Mouse (Mus musculus) liver, adult 2 months (tissue): Measurements from ENCODE around the gene Zcchc13. TPM values are rescaled to one million over a fixed set of nuclear protein-coding genes. Genes with fewer than 3 reads are reported as not detected.

ENCODE experiments used
- DNase-seq: peaks from one replicate; pipeline ENCODE4 v3.0.0-alpha.2; 2011; ENCODE audit warnings: low read depth, low spot score; ENCODE audit errors: extremely low read depth
- H3K27ac ChIP-seq: fragments of 200-500 bp; replicated peaks from 2 replicates; pipeline ENCODE4 v1.5.1; 2012; ENCODE audit warnings: low read depth, mild to moderate bottlenecking, control low read depth, inconsistent platforms, low read length; ENCODE audit not compliant: insufficient read depth
- H3K27me3 ChIP-seq: fragments of 200-500 bp; 2 replicates; pipeline ENCODE4 v1.6.1; 2012; ENCODE audit warnings: mild to moderate bottlenecking, moderate library complexity, low read length, inconsistent platforms; ENCODE audit not compliant: control insufficient read depth, insufficient read depth
- H3K36me3 ChIP-seq: fragments of 200-500 bp; 2 replicates; pipeline ENCODE4 v1.6.1; 2012; ENCODE audit warnings: low read length, inconsistent platforms; ENCODE audit not compliant: control insufficient read depth, insufficient read depth
- H3K4me1 ChIP-seq: fragments of 200-500 bp; 2 replicates; pipeline ENCODE4 v1.6.1; 2011; ENCODE audit warnings: low read length; ENCODE audit not compliant: control insufficient read depth, insufficient read depth
- H3K4me3 ChIP-seq: fragments of 200-500 bp; 2 replicates; pipeline ENCODE4 v1.5.1; 2011; ENCODE audit warnings: low read depth, mild to moderate bottlenecking, control low read depth, low read length, moderate library complexity; ENCODE audit not compliant: insufficient read depth
- H3K79me2 ChIP-seq: fragments of 200-500 bp; 2 replicates; pipeline ENCODE4 v1.6.1; 2012; ENCODE audit warnings: inconsistent platforms, mild to moderate bottlenecking, low read length, moderate library complexity; ENCODE audit not compliant: control insufficient read depth, insufficient read depth
- H3K9ac ChIP-seq: fragments of 200-500 bp; 2 replicates; pipeline ENCODE4 v1.6.1; 2012; ENCODE audit warnings: low read depth, mild to moderate bottlenecking, control low read depth, inconsistent platforms, low read length
- CTCF ChIP-seq: fragments of 200-500 bp; IDR thresholded peaks from 2 replicates; pipeline ENCODE4 v1.5.1; 2011; ENCODE audit warnings: low read depth, low read length, control low read depth
- POLR2A ChIP-seq: fragments of 200-500 bp; IDR thresholded peaks from 2 replicates; pipeline ENCODE4 v1.6.1; 2011; ENCODE audit warnings: low read length, control low read depth; ENCODE audit not compliant: insufficient read depth; ENCODE audit errors: extremely low read depth
- WGBS: fragments of 180-500 bp; shearing (Covaris S2); methylation state at CpG from one replicate; pipeline ENCODE4 v1.1.7; 2018; 5-methylcytosine and 5-hydroxymethylcytosine counted together
- polyA plus RNA-seq: library from polyadenylated mRNA; depleted of rRNA; stranded (reverse); fragments of >200 nt; gene quantifications from 2 replicates; pipeline ENCODE4 v1.2.3, GENCODE M21; 2012
- total RNA-seq: library from RNA; depleted of rRNA; stranded (reverse); fragments of >200 nt; gene quantifications from 2 replicates; pipeline ENCODE4 v1.2.3, GENCODE M21; 2014

The Zcchc13 gene
- total and polyA plus RNA-seq, 2 experiments, result not detected

DNA sequence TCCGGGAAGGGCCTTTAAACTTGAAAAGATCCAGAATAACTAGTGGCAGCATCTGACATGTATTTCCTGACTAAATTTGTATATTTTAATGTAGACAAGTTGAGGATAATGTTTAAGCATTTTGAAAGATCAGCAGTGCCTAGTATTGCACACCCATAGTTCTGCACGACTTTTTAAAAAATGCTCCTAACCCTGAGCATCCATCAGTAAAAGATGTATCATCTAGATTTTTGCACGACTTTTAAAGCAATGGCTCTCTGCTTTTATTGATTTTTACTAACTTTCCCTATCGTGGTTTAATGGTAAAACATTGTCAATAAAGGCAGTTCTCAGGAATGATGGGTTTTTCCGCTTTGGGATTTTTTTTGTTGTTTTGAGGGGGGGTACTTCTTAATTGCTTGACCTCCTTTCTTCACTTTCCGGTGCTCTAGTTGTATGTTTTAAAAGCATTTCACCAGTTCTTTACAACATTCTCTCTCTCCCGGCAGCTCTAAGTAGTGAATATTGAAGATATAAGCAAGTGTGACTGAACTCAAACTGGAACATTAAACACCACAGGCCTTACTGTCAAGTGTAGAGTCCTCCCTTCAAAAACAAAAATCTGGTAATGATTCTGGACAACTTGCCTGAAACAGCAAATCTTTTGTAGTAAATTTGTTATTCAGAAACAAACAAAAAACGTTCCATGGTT lies 12.8 kb upstream of the Zcchc13 start:
- H3K4me1 ChIP-seq, result no peaks in the 10 kb centered on the region
- H3K79me2 ChIP-seq, result no peaks in the 10 kb centered on the region; the same call in 1 of the 2 replicates
- 23% methylated on average over 8 of the region's 8 CpGs for WGBS
- H3K27me3 ChIP-seq, result no peaks in the 10 kb centered on the region
- H3K27ac ChIP-seq, result no peak overlapping the region
- no peak for TF ChIP-seq POLR2A
- TF ChIP-seq CTCF, result no peak
- H3K36me3 ChIP-seq, result no peaks in the 10 kb centered on the region; the same call in 1 of the 2 replicates
- H3K9ac ChIP-seq, result no peak overlapping the region
- DNase-seq, result no peak
- H3K4me3 ChIP-seq, result peak overlapping the region; percentile 40; the same call in 1 of the 2 replicates

GRCm38 (mm10) chrX:103621799-103622198 lies 8.6 kb upstream of the Zcchc13 start:
- Histone ChIP-seq H3K9ac (peak overlapping the region; percentile 77), H3K4me3 (peak overlapping the region; percentile 50), H3K27ac (peak overlapping the region; percentile 97), H3K27me3 (no peaks in the 10 kb centered on the region), H3K79me2 (no peaks in the 10 kb centered on the region), H3K36me3 (no peaks in the 10 kb centered on the region), H3K4me1 (peaks cover 3% of the 10 kb centered on the region; the same call in 1 of the 2 replicates)
- 4% methylated on average over 8 of the region's 8 CpGs for WGBS
- TF ChIP-seq POLR2A (no peak), CTCF (no peak)
- no peak for DNase-seq

- 2% methylated on average over 33 of the region's 33 CpGs for WGBS
- no peaks in the 10 kb centered on the region for H3K27me3 ChIP-seq
- H3K9ac ChIP-seq, result no peak overlapping the region
- H3K79me2 ChIP-seq, result no peaks in the 10 kb centered on the region
- peak overlapping the region; percentile 50; the same call in 1 of the 2 replicates for H3K4me3 ChIP-seq
- peaks cover 3% of the 10 kb centered on the region; the same call in 1 of the 2 replicates for H3K4me1 ChIP-seq
- peak; percentile 91 for DNase-seq
- H3K36me3 ChIP-seq, result no peaks in the 10 kb centered on the region
- TF ChIP-seq CTCF, result peak; percentile 72
- no peak for TF ChIP-seq POLR2A
- H3K27ac ChIP-seq, result peak overlapping the region; percentile 97
These were observed 8.0 kb upstream of the Zcchc13 start for GRCm38 (mm10) chrX:103622260-103622934.

GRCm38 (mm10) chrX:103622935-103623280 lies 7.5 kb upstream of the Zcchc13 start:
- TF ChIP-seq POLR2A (no peak), CTCF (no peak)
- DNase-seq, result no peak
- Histone ChIP-seq H3K27me3 (no peaks in the 10 kb centered on the region), H3K36me3 (no peaks in the 10 kb centered on the region), H3K4me3 (peak overlapping the region; percentile 20; the same call in 1 of the 2 replicates), H3K79me2 (no peaks in the 10 kb centered on the region), H3K27ac (no peak overlapping the region), H3K4me1 (peaks cover 3% of the 10 kb centered on the region; the same call in 1 of the 2 replicates), H3K9ac (no peak overlapping the region)
- 30% methylated on average over 13 of the region's 13 CpGs for WGBS

- 22% methylated on average over 27 of the region's 28 CpGs for WGBS
- DNase-seq, result no peak
- Histone ChIP-seq H3K27ac (no peak overlapping the region), H3K36me3 (no peaks in the 10 kb centered on the region), H3K4me1 (peaks cover 3% of the 10 kb centered on the region; the same call in 1 of the 2 replicates), H3K79me2 (no peaks in the 10 kb centered on the region), H3K27me3 (no peaks in the 10 kb centered on the region), H3K9ac (peak overlapping the region; percentile 89), H3K4me3 (peak overlapping the region; percentile 83)
- TF ChIP-seq CTCF (no peak), POLR2A (no peak)
These were observed 7.0 kb upstream of the Zcchc13 start for GRCm38 (mm10) chrX:103623411-103623845.
